Mouse (Mus musculus) kidney, adult 2 months (tissue): ENCODE results near the gene Ciz1.

ENCODE experiments used
- CTCF ChIP-seq: fragments of 200-500 bp; conservative IDR thresholded peaks from 2 replicates; pipeline ENCODE4 v1.5.1; 2011; ENCODE audit warnings: low read depth, mild to moderate bottlenecking, control low read depth, low read length, moderate library complexity, mixed read lengths; ENCODE audit not compliant: insufficient read depth, insufficient read length
- POLR2A ChIP-seq: fragments of 200-500 bp; IDR thresholded peaks from one replicate; pipeline ENCODE4 v1.6.1; 2011; ENCODE audit warnings: low read depth, low read length, control low read depth

- TF ChIP-seq POLR2A = no peak
- TF ChIP-seq CTCF = no peak
Measured at GRCm38 (mm10) chr2:32310096-32310845, 41.9 kb upstream of the Ciz1 start.
